Mouse (Mus musculus) right cerebral cortex, postnatal 14 days (tissue): ENCODE data around the gene Spata2.

Source experiments
- DNase-seq: peaks from one replicate; pipeline ENCODE4 v3.0.0; 2022

Gene Spata2

GRCm38 (mm10) chr2:167479501-167479900 is 13.2 kb downstream of the Spata2 start:
- no peak for DNase-seq

GRCm38 (mm10) chr2:167478128-167478527 is 14.6 kb downstream of the Spata2 start:
- DNase-seq, result no peak

GRCm38 (mm10) chr2:167476762-167477161 is 15.9 kb downstream of the Spata2 start:
- no peak for DNase-seq

- peak; percentile 79 for DNase-seq
Measured at GRCm38 (mm10) chr2:167476200-167476688, 16.4 kb downstream of the Spata2 start.

GRCm38 (mm10) chr2:167475596-167475995 is 17.1 kb downstream of the Spata2 start:
- DNase-seq, result no peak

- DNase-seq, result no peak
Measured at GRCm38 (mm10) chr2:167474218-167474617, 18.5 kb downstream of the Spata2 start.

GRCm38 (mm10) chr2:167471585-167471984 is 21.1 kb downstream of the Spata2 start:
- DNase-seq, result no peak

- no peak for DNase-seq
Measured at GRCm38 (mm10) chr2:167470611-167471010, 22.1 kb downstream of the Spata2 start.

GRCm38 (mm10) chr2:167468444-167468843 is 24.2 kb downstream of the Spata2 start:
- no peak for DNase-seq

GRCm38 (mm10) chr2:167467214-167467613 is 25.5 kb downstream of the Spata2 start:
- no peak for DNase-seq

- no peak for DNase-seq
Measured at GRCm38 (mm10) chr2:167465951-167466350, 26.7 kb downstream of the Spata2 start.

DNA sequence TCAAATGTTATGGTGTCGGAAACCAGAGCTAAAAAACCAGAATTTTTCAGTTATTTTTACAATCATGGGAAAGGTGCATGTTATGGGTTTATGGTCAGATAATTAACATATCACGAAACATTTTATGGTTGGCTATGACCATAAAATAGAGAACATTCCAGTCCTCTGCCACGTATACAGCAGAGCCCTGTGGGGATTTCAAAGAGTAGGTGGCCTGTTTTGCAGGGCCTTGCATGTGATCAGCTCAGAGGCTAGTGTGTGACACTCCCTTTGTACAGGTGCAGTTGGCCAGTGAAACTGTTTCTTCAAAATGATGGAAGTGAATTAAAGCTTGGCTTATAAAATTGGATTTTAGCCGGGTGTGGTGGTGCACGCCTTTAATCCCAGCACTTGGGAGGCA is 28.9 kb downstream of the Spata2 start:
- no peak for DNase-seq

DNA sequence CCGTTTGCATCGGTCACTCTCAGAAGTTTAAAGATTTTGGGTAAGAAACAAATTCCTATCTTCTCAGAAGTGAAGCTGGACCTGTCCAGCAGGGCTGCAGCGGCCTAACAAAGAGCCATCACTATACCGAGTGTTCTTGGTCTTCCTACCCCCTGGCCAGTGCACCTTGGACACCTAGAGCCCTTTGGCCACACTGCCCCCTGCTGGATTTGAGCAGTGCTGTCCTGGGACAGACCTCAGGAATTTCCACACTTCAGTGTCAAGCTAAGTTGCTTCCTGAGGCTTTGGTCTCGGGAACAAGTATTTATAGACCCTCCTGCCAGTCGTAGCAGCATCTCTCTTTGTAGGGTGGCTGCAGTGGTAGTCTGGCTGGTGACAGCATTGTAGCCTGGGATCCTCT is 29.7 kb downstream of the Spata2 start:
- DNase-seq, result peak; percentile 54

DNA sequence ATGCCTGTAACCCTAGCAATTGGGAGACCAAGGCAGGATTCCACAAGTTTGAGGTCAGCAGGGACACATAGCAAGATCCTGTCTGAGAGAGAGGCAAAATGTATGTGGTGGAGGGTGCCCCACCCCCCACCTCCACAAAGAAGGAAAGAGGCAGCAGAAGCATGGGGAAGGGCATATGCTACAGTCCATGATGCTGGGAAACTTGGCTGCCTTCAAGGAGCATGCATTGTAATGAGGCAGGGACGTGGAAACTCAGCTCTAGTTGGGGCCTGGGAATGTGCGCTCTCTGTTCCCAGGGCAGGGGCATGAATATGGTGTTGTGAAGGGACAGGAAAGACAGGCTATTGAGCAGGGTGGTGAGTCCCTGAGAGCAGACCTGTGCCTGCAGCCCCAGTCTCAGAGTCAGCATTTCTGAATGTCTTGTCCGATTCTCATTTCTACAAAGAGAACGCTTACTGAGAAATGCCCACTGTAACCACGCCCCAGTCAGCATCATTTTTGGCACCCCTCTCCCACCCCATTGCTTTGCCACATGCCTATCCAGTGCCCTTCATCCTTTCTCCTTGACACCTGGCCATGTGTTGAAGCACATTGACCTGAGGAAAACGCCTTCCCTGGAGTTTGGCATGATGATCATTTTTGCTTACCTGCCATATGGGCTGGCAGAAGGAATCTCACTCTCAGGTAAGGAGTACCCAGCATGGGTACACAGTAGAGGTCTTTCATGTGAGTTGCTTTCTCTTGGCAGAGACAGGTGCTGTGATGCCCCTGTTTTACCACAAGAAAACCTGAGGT is 33.4 kb downstream of the Spata2 start:
- no peak for DNase-seq

DNA sequence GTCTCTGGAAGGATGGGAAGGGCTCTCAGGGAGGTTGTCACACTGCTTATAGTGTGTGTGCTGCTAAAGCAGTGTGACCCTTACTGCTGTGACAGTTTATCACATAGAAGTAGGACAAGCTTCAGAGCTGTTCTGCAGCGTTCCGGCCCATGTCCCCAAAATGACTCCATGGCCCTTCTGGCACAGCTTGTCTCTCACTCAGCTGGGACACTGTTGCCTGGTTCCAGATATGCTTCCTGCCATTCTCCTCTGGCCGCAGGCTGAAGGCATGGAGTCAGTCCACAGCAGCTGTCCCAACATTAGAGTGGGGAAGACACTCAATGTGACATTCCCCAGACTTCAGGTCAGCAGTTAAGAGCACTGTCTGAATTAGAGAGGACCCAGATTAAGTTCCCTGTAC is 34.1 kb downstream of the Spata2 start:
- DNase-seq, result no peak

- no peak for DNase-seq
Measured at GRCm38 (mm10) chr2:167457213-167457612, 35.5 kb downstream of the Spata2 start.

DNA sequence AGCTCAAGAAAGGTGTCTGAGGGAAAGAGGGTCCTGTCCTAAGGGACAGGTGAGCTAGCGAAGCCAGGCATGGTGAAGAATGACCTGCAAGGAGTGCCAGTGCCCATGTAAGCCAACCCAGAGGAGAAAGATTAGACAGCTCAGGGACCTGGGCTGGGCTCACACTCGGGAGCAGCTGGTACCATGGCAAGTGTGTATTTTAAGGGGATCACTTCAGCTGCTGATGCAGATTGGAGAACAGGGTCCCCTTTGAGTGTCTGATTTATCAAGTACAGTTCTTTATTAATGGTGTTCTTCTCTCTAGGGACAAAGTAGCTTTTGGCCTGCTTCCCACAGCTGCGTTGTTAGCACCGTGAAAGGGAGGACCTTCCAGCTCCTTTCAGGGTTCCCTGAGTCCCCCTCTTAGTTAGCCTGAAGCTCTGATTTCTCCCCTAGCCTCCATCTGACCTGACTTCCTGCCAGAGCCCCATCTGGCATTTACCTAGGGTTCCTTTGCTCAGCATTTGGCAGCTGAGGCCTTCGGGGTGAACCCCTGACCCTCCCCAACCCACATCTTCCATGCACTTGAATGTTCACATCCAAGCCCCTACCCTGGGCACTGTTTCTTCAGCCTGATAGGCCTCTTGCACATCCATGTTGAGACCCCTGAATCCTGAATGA is 36.2 kb downstream of the Spata2 start:
- no peak for DNase-seq

DNA sequence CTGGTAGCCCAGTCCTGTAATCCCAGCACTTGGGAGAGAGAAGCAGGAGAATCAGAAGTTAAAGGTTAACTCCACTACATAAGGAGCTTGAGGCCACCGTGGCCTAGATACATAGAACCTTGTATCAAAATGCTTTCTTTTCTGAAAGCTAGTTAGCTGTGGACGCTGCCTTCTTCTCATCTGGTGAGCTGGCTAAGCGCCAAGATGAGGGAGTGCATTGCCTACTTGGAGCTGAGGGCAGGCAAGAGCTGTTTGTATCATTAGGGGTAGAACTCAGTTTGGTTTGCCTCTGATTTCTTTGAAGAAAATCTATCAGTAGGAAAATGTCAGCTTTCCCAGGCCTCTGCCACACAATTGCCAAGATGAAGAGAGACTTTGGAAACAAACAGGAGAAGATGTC is 38.9 kb downstream of the Spata2 start:
- peak; percentile 42 for DNase-seq

GRCm38 (mm10) chr2:167450647-167451046 is 42.0 kb downstream of the Spata2 start:
- no peak for DNase-seq

- no peak for DNase-seq
Measured at GRCm38 (mm10) chr2:167449331-167450275, 43.1 kb downstream of the Spata2 start.

GRCm38 (mm10) chr2:167447629-167448028 is 45.1 kb downstream of the Spata2 start:
- no peak for DNase-seq

GRCm38 (mm10) chr2:167447207-167447606 is 45.5 kb downstream of the Spata2 start:
- DNase-seq, result no peak
